Mouse (Mus musculus): ENCODE measurements around the gene Syngr4.

GRCm38 (mm10) chr7:45892651-45893050 lies 3.9 kb downstream of the Syngr4 start:
- no peak for TF ChIP-seq POLR2A (IDR thresholded peaks at IDR 0.05; ENCODE audit: borderline replicate concordance, control insufficient read depth, low read depth, low read length)
- no peak for TF ChIP-seq CTCF (IDR thresholded peaks at IDR 0.05; ENCODE audit: control insufficient read depth, insufficient read depth, low read length)
